Mouse (Mus musculus) kidney, postnatal 0 days (tissue): ENCODE data around the gene Igsf21. TPM values are rescaled to one million over a fixed set of nuclear protein-coding genes. Genes with fewer than 3 reads are reported as not detected.
A peak's percentile ranks its signal among the peaks of the same experiment; 100 is the strongest.

Experiments
- ATAC-seq: fragments of 200-750 bp; cut with Nextera tagmentation; replicated peaks from 2 replicates; pipeline ENCODE4 v1.8.0; 2017; ENCODE audit warnings: low read depth, moderate number of reproducible peaks, moderate TSS enrichment, moderate library complexity; ENCODE audit not compliant: low FRiP score
- DNase-seq: peaks from one replicate; pipeline ENCODE4 v3.0.0-alpha.2; 2016; ENCODE audit warnings: low spot score
- H3K27ac ChIP-seq: fragments of 300-500 bp; sonication (generic); 2 replicates; pipeline ENCODE4 v1.5.1; 2014; ENCODE audit warnings: mild to moderate bottlenecking
- H3K27me3 ChIP-seq: fragments of 300-500 bp; sonication (generic); 2 replicates; pipeline ENCODE4 v1.6.1; 2014; ENCODE audit warnings: low read length, mixed read lengths; ENCODE audit not compliant: insufficient read depth
- H3K36me3 ChIP-seq: fragments of 300-500 bp; sonication (generic); 2 replicates; pipeline ENCODE4 v1.6.1; 2014; ENCODE audit warnings: low read length, mixed read lengths; ENCODE audit not compliant: insufficient read depth
- H3K4me1 ChIP-seq: fragments of 300-500 bp; sonication (generic); replicated peaks from 2 replicates; pipeline ENCODE4 v1.6.1; 2014; ENCODE audit warnings: antibody characterized with exemption, low read length, mixed read lengths; ENCODE audit not compliant: insufficient read depth
- H3K4me2 ChIP-seq: fragments of 300-500 bp; sonication (generic); 2 replicates; pipeline ENCODE4 v1.6.1; 2014; ENCODE audit warnings: mild to moderate bottlenecking, low read length, moderate library complexity, mixed read lengths
- H3K4me3 ChIP-seq: fragments of 300-500 bp; sonication (generic); replicated peaks from 2 replicates; pipeline ENCODE4 v1.5.1; 2014; ENCODE audit warnings: low read depth, low read length
- H3K9ac ChIP-seq: fragments of 300-500 bp; sonication (generic); 2 replicates; pipeline ENCODE4 v1.6.1; 2014; ENCODE audit warnings: low read depth, low read length
- H3K9me3 ChIP-seq: fragments of 300-500 bp; sonication (generic); replicated peaks from 2 replicates; pipeline ENCODE4 v1.6.1; 2016; ENCODE audit warnings: low read length, inconsistent platforms, mixed read lengths
- CTCF ChIP-seq: IDR thresholded peaks from 2 replicates; pipeline ENCODE4 v1.5.1; 2016; ENCODE audit warnings: antibody characterized with exemption, low read depth, mild to moderate bottlenecking, moderate library complexity
- WGBS: fragments of 180-500 bp; shearing (Covaris S2); extraction: QIAGEN DNeasy Blood & Tissue Kit; methylation state at CpG from one replicate; pipeline ENCODE4 v1.1.7; 2014; 5-methylcytosine and 5-hydroxymethylcytosine counted together
- polyA plus RNA-seq: library from polyadenylated mRNA; unstranded; fragments of >200 nt; fragmentation: Nextera tagmentation; extraction: Ambion mirVana; gene quantifications from 2 replicates; pipeline ENCODE4 v1.2.1, GENCODE M21; 2015

Gene Igsf21
- polyA plus RNA-seq, 1 experiment from 2014 or later, result 1.3 TPM

GRCm38 (mm10) chr4:140102581-140103200 is 143.9 kb downstream of the Igsf21 start:
- ATAC-seq (no peak), DNase-seq (no peak)
- no peak for TF ChIP-seq CTCF
- no peaks in the 10 kb centered on the region for H3K9me3 ChIP-seq
- no peak overlapping the region for H3K4me3 ChIP-seq
- H3K9ac ChIP-seq, result no peak overlapping the region
- H3K4me2 ChIP-seq, result no peak overlapping the region
- 11% methylated on average over 11 of the region's 11 CpGs for WGBS
- H3K27me3 ChIP-seq, result 0 out of 2 replicates have a peak, but pooled peaks cover 5% of the 10 kb centered on the region
- no peak overlapping the region for H3K27ac ChIP-seq
- 0 out of 2 replicates have a peak, but pooled peaks cover 3% of the 10 kb centered on the region for H3K4me1 ChIP-seq
- H3K36me3 ChIP-seq, result no peaks in the 10 kb centered on the region

- no peak overlapping the region for H3K27ac ChIP-seq
- no peak overlapping the region for H3K9ac ChIP-seq
- 0 out of 2 replicates have a peak, but pooled peaks cover 3% of the 10 kb centered on the region for H3K4me1 ChIP-seq
- DNase-seq, result peak; percentile 52
- H3K4me3 ChIP-seq, result no peak overlapping the region
- no peaks in the 10 kb centered on the region for H3K36me3 ChIP-seq
- 67% methylated on average over 5 of the region's 5 CpGs for WGBS
- peak; percentile 79 for TF ChIP-seq CTCF
- no peak overlapping the region for H3K4me2 ChIP-seq
- 0 out of 2 replicates have a peak, but pooled peaks cover 5% of the 10 kb centered on the region for H3K27me3 ChIP-seq
- ATAC-seq, result no peak
- H3K9me3 ChIP-seq, result no peaks in the 10 kb centered on the region
Observed at GRCm38 (mm10) chr4:140101106-140101505, 145.5 kb downstream of the Igsf21 start.

GRCm38 (mm10) chr4:140100141-140100540 is 146.4 kb downstream of the Igsf21 start:
- 77% methylated on average over 1 of the region's 1 CpGs for WGBS
- no peak overlapping the region for H3K9ac ChIP-seq

GRCm38 (mm10) chr4:140096283-140096682 is 150.3 kb downstream of the Igsf21 start:
- DNase-seq, result no peak
- no peaks in the 10 kb centered on the region for H3K27me3 ChIP-seq
- no peaks in the 10 kb centered on the region for H3K36me3 ChIP-seq
- H3K9me3 ChIP-seq, result no peaks in the 10 kb centered on the region
- no peak overlapping the region for H3K27ac ChIP-seq
- no peak overlapping the region for H3K9ac ChIP-seq
- no peak for ATAC-seq
- TF ChIP-seq CTCF, result peak; percentile 64
- no peaks in the 10 kb centered on the region for H3K4me1 ChIP-seq
- no peak overlapping the region for H3K4me3 ChIP-seq
- 56% methylated on average over 2 of the region's 2 CpGs for whole genome bisulfite sequencing
- H3K4me2 ChIP-seq, result no peak overlapping the region

More at GRCm38 (mm10) chr4:140100141-140100540, 146.4 kb downstream of the Igsf21 start:
- Histone ChIP-seq H3K4me1 (0 out of 2 replicates have a peak, but pooled peaks cover 3% of the 10 kb centered on the region), H3K4me3 (no peak overlapping the region), H3K36me3 (no peaks in the 10 kb centered on the region), H3K27me3 (0 out of 2 replicates have a peak, but pooled peaks cover 5% of the 10 kb centered on the region), H3K9me3 (no peaks in the 10 kb centered on the region), H3K27ac (no peak overlapping the region), H3K4me2 (no peak overlapping the region)
- ATAC-seq (no peak), DNase-seq (peak; percentile 24)
- peak; percentile 57 for TF ChIP-seq CTCF

- DNase-seq, result no peak
- Histone ChIP-seq H3K27me3 (no peaks in the 10 kb centered on the region), H3K4me3 (no peak overlapping the region), H3K36me3 (no peaks in the 10 kb centered on the region), H3K27ac (no peak overlapping the region), H3K9ac (no peak overlapping the region), H3K9me3 (no peaks in the 10 kb centered on the region), H3K4me2 (no peak overlapping the region), H3K4me1 (no peaks in the 10 kb centered on the region)
- no peak for TF ChIP-seq CTCF
- WGBS, result 44% methylated on average over 2 of the region's 2 CpGs
- no peak for ATAC-seq
Observed at GRCm38 (mm10) chr4:140094835-140095234, 151.7 kb downstream of the Igsf21 start.

GRCm38 (mm10) chr4:140092367-140092766 is 154.2 kb downstream of the Igsf21 start:
- Histone ChIP-seq H3K9me3 (no peaks in the 10 kb centered on the region), H3K9ac (no peak overlapping the region), H3K4me3 (no peak overlapping the region), H3K27ac (no peak overlapping the region), H3K27me3 (no peaks in the 10 kb centered on the region), H3K4me1 (no peaks in the 10 kb centered on the region), H3K4me2 (no peak overlapping the region), H3K36me3 (no peaks in the 10 kb centered on the region)
- TF ChIP-seq CTCF, result no peak
- DNase-seq (no peak), ATAC-seq (no peak)
- WGBS, result 22% methylated on average over 11 of the region's 11 CpGs

- Histone ChIP-seq H3K36me3 (no peaks in the 10 kb centered on the region), H3K9me3 (no peaks in the 10 kb centered on the region), H3K4me3 (no peak overlapping the region), H3K4me1 (no peaks in the 10 kb centered on the region), H3K27me3 (no peaks in the 10 kb centered on the region), H3K4me2 (no peak overlapping the region), H3K9ac (no peak overlapping the region), H3K27ac (no peak overlapping the region)
- no peak for DNase-seq
- ATAC-seq, result no peak
- TF ChIP-seq CTCF, result no peak
- WGBS, result 61% methylated on average over 3 of the region's 3 CpGs
Observed at GRCm38 (mm10) chr4:140091693-140092092, 154.9 kb downstream of the Igsf21 start.
